ENCODE assay signal across 8 mouse cellular contexts in the genomic region with DNA sequence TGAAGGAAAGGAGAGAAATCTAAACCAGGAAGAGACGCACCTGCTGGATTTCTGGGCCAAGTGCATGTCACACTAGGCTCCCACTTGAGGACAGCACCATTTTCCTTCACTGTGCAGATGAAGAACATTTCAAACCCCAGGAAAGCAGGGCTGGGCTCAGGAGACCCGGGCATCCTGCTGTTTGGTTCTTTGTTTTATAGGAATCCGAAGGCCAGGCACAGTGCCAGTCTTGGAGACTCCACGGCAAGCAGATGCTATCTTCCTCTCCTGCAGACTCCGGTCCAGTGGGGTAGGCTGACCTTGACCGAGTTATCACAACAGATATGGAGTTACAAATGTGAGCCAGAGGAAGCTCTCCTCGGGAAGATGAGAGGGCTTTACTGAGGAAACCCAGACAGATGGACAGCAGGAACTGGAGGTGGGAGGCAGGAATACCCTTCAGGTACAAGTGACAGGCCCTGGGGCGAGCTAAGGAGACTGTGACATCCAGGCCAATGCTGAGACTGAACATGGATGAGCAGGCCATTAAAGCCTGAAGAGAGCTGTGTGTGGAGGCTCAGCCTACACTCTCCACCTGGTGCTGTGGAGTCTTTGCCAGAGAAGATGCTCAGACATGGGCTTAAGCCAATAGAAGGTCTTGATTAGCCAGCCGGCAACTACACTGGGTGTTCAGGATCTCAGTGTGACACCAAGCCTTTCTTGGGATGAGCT.
DNase-seq lines count a peak whose midpoint lies in the region.
"Had no signal": no experiment of that assay in that cellular context is flagged by ENCODE, and none has a peak within 500 bp of the region (broad histone marks: within the 10 kb centered on the region; RNA-seq: fewer than 3 reads in every experiment).

No protein-coding gene starts in this region.

- DNase-seq in right cerebral cortex, adult 18-20 months: peak; percentile 28
- no peak for DNase-seq in right cerebral cortex, postnatal 36 days (ENCODE audit: low spot score in 2 of 2)
- DNase-seq in cerebellum, adult 18-20 months: peak; percentile 63 to 74
- DNase-seq in layer of hippocampus, adult 9-11 months: peak; percentile 59
- DNase-seq in testis, postnatal 10 days (ENCODE audit: low spot score): peak; percentile 68
- DNase-seq in embryo, embryonic 10 days (ENCODE audit: low spot score): no peak
- no peak for DNase-seq in heart, adult 9 months (ENCODE audit: low spot score in 2 of 2)
- DNase-seq: lung, embryonic 14.5 days had no signal

Comparison
In these comparisons a context has a peak if more than half of its experiments do, and no peak if none do; other contexts are left out.
1. DNase-seq: peak in right cerebral cortex, adult 18-20 months (single experiment), cerebellum, adult 18-20 months (2 of 2), layer of hippocampus, adult 9-11 months (single experiment) and testis, postnatal 10 days (single experiment); none in right cerebral cortex, postnatal 36 days (0 of 2), embryo, embryonic 10 days (single experiment) and heart, adult 9 months (0 of 2).